Mouse (Mus musculus): Measurements from ENCODE around the gene Hmx3.

The Hmx3 gene

GRCm38 (mm10) chr7:131542115-131542871 lies at the start of gene Hmx3:
Gene Hmx3, plus strand, starts transcription at chr7:131542867.
- no peak for DNase-seq (ENCODE audit: low spot score)

GRCm38 (mm10) chr7:131503739-131504138 lies 38.9 kb upstream of the Hmx3 start:
- no peak for DNase-seq (ENCODE audit: low spot score)

- DNase-seq (ENCODE audit: low spot score), result peak; percentile 80
Measured at GRCm38 (mm10) chr7:131539979-131540378, 2.7 kb upstream of the Hmx3 start.

- DNase-seq (ENCODE audit: low spot score), result no peak
Measured at GRCm38 (mm10) chr7:131541184-131542114, 1.2 kb upstream of the Hmx3 start.

GRCm38 (mm10) chr7:131542872-131543622 lies 380 bp downstream of the Hmx3 start:
- DNase-seq (ENCODE audit: low spot score), result no peak

GRCm38 (mm10) chr7:131543623-131544481 lies 1.2 kb downstream of the Hmx3 start:
- DNase-seq (ENCODE audit: low spot score), result no peak

DNA sequence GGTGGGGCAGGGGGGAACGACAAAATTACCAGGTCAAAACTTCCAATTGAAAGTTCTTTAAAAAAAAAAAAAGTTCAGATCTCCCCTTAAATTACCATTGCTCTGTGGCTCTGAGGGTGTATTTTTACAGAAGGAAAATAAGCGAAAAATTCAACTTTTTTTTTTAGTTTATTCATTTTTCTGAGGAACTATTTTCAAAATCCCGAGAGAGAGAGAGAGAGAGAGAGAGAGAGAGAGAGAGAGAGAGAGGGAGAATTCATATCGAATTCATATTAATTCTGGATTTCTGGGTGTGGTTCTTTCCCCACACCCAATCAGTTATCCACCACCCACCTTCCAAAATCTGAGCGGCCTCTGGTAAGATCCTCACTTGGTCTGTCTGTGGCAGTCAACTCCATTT lies 2.2 kb downstream of the Hmx3 start:
- DNase-seq (ENCODE audit: low spot score), result no peak

- DNase-seq (ENCODE audit: low spot score), result no peak
Measured at GRCm38 (mm10) chr7:131545701-131546385, 3.2 kb downstream of the Hmx3 start.

DNA sequence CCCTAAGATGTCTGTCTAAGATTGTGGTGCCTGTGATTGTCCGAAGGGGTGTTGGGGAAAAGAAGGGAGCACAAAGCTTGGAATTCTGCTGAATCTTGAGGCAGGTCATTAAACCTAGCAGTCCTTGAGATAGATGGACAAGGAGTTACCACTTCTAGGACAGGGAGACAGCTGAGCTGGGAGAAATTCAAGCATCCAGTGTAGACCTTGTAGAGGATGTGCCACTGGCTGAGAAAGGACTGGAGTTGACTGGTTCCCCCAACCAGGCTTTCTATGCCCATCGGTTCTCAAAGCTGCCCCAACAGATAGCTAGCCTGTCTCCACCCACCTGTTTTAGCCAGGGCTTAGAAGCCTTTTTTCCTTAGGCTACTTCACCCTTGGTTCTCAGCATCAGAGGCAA lies 3.8 kb downstream of the Hmx3 start:
- DNase-seq (ENCODE audit: low spot score), result no peak

- no peak for DNase-seq (ENCODE audit: low spot score)
Measured at GRCm38 (mm10) chr7:131547481-131547880, 4.8 kb downstream of the Hmx3 start.

- no peak for DNase-seq (ENCODE audit: low spot score)
Measured at GRCm38 (mm10) chr7:131548473-131548872, 5.8 kb downstream of the Hmx3 start, which contains the start of gene Hmx2. Gene Hmx2, plus strand, starts transcription at chr7:131548773.

- no peak for DNase-seq (ENCODE audit: low spot score)
Measured at GRCm38 (mm10) chr7:131551471-131551870, 8.8 kb downstream of the Hmx3 start.

GRCm38 (mm10) chr7:131551931-131552741 lies 9.5 kb downstream of the Hmx3 start:
- no peak for DNase-seq (ENCODE audit: low spot score)

DNA sequence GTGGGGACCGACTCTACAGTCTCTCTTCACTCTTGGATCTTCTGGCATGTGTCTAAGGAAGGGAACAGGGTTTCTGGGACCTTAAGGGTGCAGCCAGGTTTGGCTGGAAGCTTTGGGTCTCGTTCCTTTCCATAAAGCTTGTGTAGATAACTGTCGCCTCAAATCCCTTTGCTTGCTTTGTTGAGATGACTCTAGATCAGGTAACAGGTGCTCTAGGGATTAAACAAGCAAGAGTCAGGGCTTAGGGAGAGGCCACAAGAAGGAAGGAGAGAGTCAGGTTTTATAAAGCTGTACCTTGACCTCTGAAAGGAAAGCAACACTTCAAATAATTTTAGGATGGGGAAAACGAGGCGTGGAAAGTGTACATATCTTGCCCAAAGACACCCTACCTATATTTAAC lies 10.1 kb downstream of the Hmx3 start:
- DNase-seq (ENCODE audit: low spot score), result no peak

- DNase-seq (ENCODE audit: low spot score), result peak; percentile 32
Measured at GRCm38 (mm10) chr7:131553771-131554175, 11.1 kb downstream of the Hmx3 start.

DNA sequence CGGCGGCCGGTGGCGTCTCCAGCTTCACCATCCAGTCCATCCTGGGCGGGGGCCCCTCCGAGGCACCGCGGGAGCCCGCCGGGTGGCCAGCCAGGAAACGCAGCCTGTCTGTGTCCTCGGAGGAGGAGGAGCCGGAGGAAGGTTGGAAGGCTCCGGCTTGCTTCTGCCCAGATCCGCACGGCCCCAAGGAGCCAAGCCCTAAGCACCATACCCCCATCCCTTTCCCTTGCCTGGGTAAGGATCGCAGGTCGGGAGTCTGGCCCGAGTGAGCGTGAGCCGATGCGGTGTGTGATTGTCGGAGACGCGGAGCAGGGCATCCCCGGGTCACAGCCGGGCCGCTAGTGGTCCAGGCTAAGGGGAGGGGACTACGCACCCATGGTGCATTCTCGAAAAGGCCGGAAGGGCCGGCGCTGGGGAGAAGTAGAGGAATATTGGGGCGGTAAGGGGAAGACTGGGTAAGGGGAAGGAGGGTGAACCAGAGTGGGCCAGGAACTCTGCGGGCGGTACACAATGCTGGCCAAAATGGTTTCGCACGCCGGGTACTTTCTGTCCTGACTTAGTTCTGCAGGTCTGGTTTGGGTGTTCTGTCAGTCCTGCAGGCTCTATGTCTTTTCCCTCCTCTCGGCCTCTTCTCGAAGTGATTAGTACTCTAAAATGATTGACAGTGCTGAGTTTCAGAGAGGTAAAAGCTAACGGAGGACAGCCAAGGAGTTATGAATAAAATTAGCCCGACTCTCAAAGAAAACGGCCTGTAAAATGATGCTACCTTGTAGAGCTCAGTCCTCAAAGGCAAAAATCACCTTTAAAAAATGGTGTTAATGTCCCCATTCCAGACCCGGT lies 11.9 kb downstream of the Hmx3 start:
- no peak for DNase-seq (ENCODE audit: low spot score)

DNA sequence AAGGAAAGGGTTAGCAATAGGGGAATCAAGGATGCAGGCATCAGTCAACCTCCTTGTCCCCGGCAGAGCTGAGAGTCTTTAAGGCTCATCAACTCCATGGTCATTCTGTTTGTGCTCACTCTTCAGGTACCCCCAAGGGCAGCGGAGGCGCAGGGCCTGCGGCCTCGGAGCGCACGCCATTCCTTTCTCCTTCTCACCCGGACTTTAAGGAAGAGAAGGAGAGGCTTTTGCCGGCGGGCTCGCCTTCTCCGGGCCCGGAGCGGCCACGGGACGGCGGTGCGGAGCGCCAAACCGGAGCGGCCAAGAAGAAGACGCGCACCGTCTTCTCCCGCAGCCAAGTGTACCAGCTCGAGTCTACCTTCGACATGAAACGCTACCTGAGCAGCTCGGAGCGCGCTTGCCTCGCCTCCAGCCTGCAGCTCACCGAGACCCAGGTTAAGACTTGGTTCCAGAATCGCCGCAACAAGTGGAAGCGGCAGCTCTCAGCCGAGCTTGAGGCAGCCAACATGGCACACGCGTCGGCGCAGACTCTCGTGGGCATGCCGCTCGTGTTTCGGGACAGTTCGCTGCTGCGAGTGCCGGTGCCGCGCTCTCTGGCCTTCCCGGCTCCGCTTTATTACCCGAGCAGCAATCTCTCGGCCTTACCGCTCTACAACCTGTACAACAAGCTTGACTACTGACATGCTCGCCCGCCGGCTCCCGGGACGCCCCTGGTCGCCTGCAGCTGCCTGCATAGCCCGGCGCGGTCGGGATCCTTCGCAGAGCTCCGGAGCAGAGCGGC lies 12.8 kb downstream of the Hmx3 start:
- DNase-seq (ENCODE audit: low spot score), result no peak

DNA sequence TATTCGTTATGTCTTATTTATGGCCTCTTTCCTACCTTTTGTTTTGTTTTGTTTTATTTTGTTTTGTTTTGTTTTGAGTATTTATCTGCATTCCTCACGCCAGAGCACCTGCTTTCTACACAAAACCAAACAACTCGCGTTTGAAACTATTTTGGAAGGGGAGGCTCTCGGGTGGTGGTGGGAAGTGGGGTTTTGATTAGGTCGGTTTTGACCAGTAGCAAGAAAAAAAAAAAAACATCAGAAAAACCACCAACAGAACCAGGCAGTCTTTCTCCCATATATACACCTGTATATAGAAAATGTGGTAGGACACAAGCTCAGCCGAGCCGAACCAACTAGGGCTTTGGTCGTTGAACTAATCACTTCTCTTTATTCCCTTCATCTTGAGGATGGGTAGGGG lies 13.4 kb downstream of the Hmx3 start:
- no peak for DNase-seq (ENCODE audit: low spot score)
